Mouse (Mus musculus) embryonic facial prominence, embryonic 14.5 days (tissue): Measurements from ENCODE around the gene Paqr5. TPM values are rescaled to one million over a fixed set of nuclear protein-coding genes. Genes with fewer than 3 reads are reported as not detected.
A peak's percentile ranks its signal among the peaks of the same experiment; 100 is the strongest.

Experiments used
- ATAC-seq: fragments of 200-750 bp; cut with Nextera tagmentation; 2 replicates; pipeline ENCODE4 v1.8.0; 2017; ENCODE audit warnings: low read depth, moderate number of reproducible peaks, moderate TSS enrichment
- DNase-seq: peaks from one replicate; pipeline ENCODE4 v3.0.0-alpha.2; 2015; ENCODE audit warnings: low spot score
- H3K27ac ChIP-seq: fragments of 300-500 bp; sonication (generic); replicated peaks from 2 replicates; pipeline ENCODE4 v1.5.1; 2014; ENCODE audit warnings: low read depth, mild to moderate bottlenecking, low read length, moderate library complexity
- H3K27me3 ChIP-seq: fragments of 300-500 bp; sonication (generic); replicated peaks from 2 replicates; pipeline ENCODE4 v1.6.1; 2014; ENCODE audit warnings: low read length; ENCODE audit not compliant: control insufficient read depth, insufficient read depth
- H3K36me3 ChIP-seq: fragments of 300-500 bp; sonication (generic); 2 replicates; pipeline ENCODE4 v1.6.1; 2014; ENCODE audit warnings: low read length, mixed read lengths; ENCODE audit not compliant: control insufficient read depth, insufficient read depth
- H3K4me1 ChIP-seq: fragments of 300-500 bp; sonication (generic); 2 replicates; pipeline ENCODE4 v1.6.1; 2014; ENCODE audit warnings: antibody characterized with exemption, low read length; ENCODE audit not compliant: control insufficient read depth, insufficient read depth
- H3K4me2 ChIP-seq: fragments of 300-500 bp; sonication (generic); 2 replicates; pipeline ENCODE4 v1.6.1; 2014; ENCODE audit warnings: low read depth, mild to moderate bottlenecking, low read length, moderate library complexity, mixed read lengths
- H3K4me3 ChIP-seq: fragments of 300-500 bp; sonication (generic); 2 replicates; pipeline ENCODE4 v1.5.1; 2014; ENCODE audit warnings: low read depth, mild to moderate bottlenecking, low read length
- H3K9ac ChIP-seq: fragments of 300-500 bp; sonication (generic); 2 replicates; pipeline ENCODE4 v1.6.1; 2014; ENCODE audit warnings: low read depth, mild to moderate bottlenecking, low read length, moderate library complexity, mixed read lengths
- H3K9me3 ChIP-seq: fragments of 300-500 bp; sonication (generic); 2 replicates; pipeline ENCODE4 v1.6.1; 2016; ENCODE audit warnings: low read length; ENCODE audit not compliant: control insufficient read depth
- WGBS: fragments of 180-500 bp; shearing (Covaris S2); extraction: QIAGEN DNeasy Blood & Tissue Kit; methylation state at CpG from one replicate; pipeline ENCODE4 v1.1.7; 2014; 5-methylcytosine and 5-hydroxymethylcytosine counted together
- polyA plus RNA-seq: library from polyadenylated mRNA; unstranded; fragments of >200 nt; fragmentation: Nextera tagmentation; extraction: Ambion mirVana; gene quantifications from 2 replicates; pipeline ENCODE4 v1.2.1, GENCODE M21; 2014

Gene Paqr5
- polyA plus RNA-seq, 1 experiment from 2014 or later: 7.4 TPM

DNA sequence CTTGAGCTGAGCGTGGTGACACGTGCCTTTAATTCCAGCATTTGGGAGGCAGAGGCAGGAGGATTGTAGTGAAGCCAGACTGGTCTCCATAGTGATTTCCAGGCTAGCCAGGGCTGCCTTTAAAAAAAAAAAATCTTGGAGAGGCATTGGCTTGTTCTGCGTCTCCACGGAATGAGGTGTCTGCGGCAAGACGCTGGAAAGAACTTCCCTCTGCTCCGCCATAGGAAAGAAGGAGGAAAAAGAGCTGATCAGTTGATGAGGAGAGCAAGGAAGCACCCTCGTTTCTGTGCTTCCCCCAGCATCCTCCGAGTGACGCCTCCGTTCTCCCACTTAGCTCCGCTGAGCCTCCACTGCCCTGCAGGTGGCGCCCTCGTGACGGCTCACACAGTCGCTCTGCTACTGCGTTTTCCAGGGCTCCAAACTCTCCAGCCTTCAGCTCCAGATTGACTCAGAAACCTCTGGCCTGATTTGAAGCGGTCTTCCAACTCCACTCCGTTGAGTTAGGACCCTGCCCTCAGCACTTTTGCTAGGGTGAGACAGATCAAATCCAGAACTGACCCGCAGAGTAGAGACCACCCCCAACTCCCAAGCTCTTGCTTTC, 13.5 kb upstream of the Paqr5 start:
- H3K4me2 ChIP-seq: peak overlapping the region; percentile 35
- H3K4me1 ChIP-seq: no peaks in the 10 kb centered on the region
- no peak overlapping the region for H3K27ac ChIP-seq
- ATAC-seq: peak; percentile 63
- peak; percentile 89 for DNase-seq
- 8% methylated on average over 20 of the region's 20 CpGs for WGBS
- no peak overlapping the region for H3K4me3 ChIP-seq
- H3K9me3 ChIP-seq: no peaks in the 10 kb centered on the region
- no peaks in the 10 kb centered on the region for H3K36me3 ChIP-seq
- H3K27me3 ChIP-seq: no peaks in the 10 kb centered on the region
- H3K9ac ChIP-seq: no peak overlapping the region

DNA sequence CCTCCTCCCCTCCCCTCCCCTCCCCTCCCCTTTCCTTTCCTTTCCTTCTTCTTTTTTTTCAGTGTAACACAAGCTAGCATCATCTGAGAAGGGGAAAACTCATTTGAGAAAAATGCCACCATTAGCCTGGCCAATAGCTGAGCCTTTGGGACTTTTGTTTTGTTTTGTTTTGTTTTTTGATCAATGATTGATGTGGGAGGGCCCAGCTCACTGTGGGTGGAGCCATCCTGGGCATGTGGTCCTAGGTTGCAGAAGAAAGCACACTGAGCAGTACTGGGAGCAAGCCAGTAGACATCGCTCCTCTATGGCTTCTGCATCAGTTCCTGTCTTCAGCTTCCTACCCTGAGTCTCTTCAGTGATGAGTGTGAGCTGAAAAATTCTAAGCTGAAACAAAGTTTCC, 9.2 kb upstream of the Paqr5 start:
- H3K9me3 ChIP-seq: no peaks in the 10 kb centered on the region
- H3K36me3 ChIP-seq: no peaks in the 10 kb centered on the region
- 93% methylated on average over 1 of the region's 1 CpGs for WGBS
- H3K27me3 ChIP-seq: no peaks in the 10 kb centered on the region
- DNase-seq: no peak
- ATAC-seq: no peak
- H3K4me1 ChIP-seq: no peaks in the 10 kb centered on the region
- H3K4me2 ChIP-seq: no peak overlapping the region
- H3K27ac ChIP-seq: no peak overlapping the region
- H3K9ac ChIP-seq: no peak overlapping the region
- H3K4me3 ChIP-seq: no peak overlapping the region

- no peak overlapping the region for H3K27ac ChIP-seq
- peaks cover 3% of the 10 kb centered on the region for H3K27me3 ChIP-seq
- 89% methylated on average over 3 of the region's 3 CpGs for whole genome bisulfite sequencing
Measured at GRCm38 (mm10) chr9:62032206-62032605, 5.5 kb upstream of the Paqr5 start.

DNA sequence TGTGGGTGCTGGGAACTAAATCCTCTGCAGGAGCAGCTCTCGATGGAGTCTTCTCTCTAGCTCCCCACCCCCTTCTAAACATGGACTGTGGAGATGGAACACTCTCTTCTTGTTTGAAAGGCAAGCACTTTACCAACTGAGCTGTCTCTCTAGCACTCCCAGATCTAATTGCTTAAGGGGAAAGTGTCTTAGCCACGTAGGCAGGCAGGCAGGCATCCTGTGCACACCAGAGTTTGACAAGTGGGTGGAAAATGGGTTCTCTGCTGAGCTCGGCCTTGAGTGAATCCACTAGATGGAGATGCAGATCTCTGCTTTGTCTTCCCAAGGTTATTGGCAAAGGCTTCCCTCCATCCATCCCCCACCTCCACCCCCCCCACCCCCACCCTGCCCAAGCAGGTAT, 1.4 kb upstream of the Paqr5 start:
- Histone ChIP-seq H3K36me3 (no peaks in the 10 kb centered on the region), H3K27ac (no peak overlapping the region), H3K4me1 (no peaks in the 10 kb centered on the region), H3K4me2 (no peak overlapping the region), H3K4me3 (no peak overlapping the region), H3K9ac (no peak overlapping the region), H3K27me3 (peaks cover 22% of the 10 kb centered on the region), H3K9me3 (no peaks in the 10 kb centered on the region)
- 44% methylated on average over 3 of the region's 3 CpGs for WGBS
- ATAC-seq (no peak), DNase-seq (no peak)

More at GRCm38 (mm10) chr9:62032206-62032605, 5.5 kb upstream of the Paqr5 start:
- Histone ChIP-seq H3K4me2 (no peak overlapping the region), H3K9me3 (no peaks in the 10 kb centered on the region), H3K36me3 (no peaks in the 10 kb centered on the region), H3K9ac (no peak overlapping the region), H3K4me3 (no peak overlapping the region), H3K4me1 (no peaks in the 10 kb centered on the region)
- DNase-seq (no peak), ATAC-seq (no peak)

- Histone ChIP-seq H3K4me1 (no peaks in the 10 kb centered on the region), H3K9ac (no peak overlapping the region), H3K27me3 (peaks cover 22% of the 10 kb centered on the region), H3K36me3 (no peaks in the 10 kb centered on the region), H3K27ac (no peak overlapping the region), H3K4me2 (no peak overlapping the region), H3K4me3 (no peak overlapping the region), H3K9me3 (no peaks in the 10 kb centered on the region)
- ATAC-seq (no peak), DNase-seq (no peak)
- WGBS: 46% methylated on average over 5 of the region's 5 CpGs
Measured at GRCm38 (mm10) chr9:62025056-62025455, 1.6 kb downstream of the Paqr5 start.

DNA sequence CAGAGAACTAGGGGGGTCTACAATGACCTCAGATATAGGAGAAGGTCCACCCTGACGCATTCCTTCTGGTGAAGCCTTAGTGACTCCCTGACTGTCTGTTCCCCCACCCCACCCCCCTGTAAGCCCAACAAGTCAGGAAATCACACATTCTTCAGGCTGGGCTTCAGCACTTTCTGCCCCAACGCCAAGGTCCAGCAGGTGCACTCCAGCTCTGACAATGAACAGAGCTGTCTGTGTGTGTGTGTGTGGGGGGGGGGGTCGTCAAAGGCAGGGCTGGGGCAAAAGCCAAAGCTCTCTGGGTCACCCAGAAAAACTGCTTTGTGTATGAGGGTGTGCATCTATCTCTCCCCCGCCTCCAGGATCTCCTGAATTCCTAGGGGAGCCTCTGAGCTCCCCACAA, 2.8 kb downstream of the Paqr5 start:
- DNase-seq: no peak
- H3K9ac ChIP-seq: no peak overlapping the region
- no peak overlapping the region for H3K4me2 ChIP-seq
- peaks cover 22% of the 10 kb centered on the region for H3K27me3 ChIP-seq
- no peaks in the 10 kb centered on the region for H3K9me3 ChIP-seq
- no peaks in the 10 kb centered on the region for H3K4me1 ChIP-seq
- 52% methylated on average over 4 of the region's 4 CpGs for WGBS
- H3K4me3 ChIP-seq: no peak overlapping the region
- no peak overlapping the region for H3K27ac ChIP-seq
- H3K36me3 ChIP-seq: no peaks in the 10 kb centered on the region
- ATAC-seq: no peak

GRCm38 (mm10) chr9:62022961-62023680, 3.5 kb downstream of the Paqr5 start:
- no peak overlapping the region for H3K9ac ChIP-seq
- DNase-seq (no peak), ATAC-seq (no peak)
- no peak overlapping the region for H3K4me3 ChIP-seq
- H3K27ac ChIP-seq: no peak overlapping the region
- no peaks in the 10 kb centered on the region for H3K9me3 ChIP-seq
- no peak overlapping the region for H3K4me2 ChIP-seq
- no peaks in the 10 kb centered on the region for H3K4me1 ChIP-seq
- 76% methylated on average over 6 of the region's 6 CpGs for WGBS
- peaks cover 22% of the 10 kb centered on the region for H3K27me3 ChIP-seq
- no peaks in the 10 kb centered on the region for H3K36me3 ChIP-seq

DNA sequence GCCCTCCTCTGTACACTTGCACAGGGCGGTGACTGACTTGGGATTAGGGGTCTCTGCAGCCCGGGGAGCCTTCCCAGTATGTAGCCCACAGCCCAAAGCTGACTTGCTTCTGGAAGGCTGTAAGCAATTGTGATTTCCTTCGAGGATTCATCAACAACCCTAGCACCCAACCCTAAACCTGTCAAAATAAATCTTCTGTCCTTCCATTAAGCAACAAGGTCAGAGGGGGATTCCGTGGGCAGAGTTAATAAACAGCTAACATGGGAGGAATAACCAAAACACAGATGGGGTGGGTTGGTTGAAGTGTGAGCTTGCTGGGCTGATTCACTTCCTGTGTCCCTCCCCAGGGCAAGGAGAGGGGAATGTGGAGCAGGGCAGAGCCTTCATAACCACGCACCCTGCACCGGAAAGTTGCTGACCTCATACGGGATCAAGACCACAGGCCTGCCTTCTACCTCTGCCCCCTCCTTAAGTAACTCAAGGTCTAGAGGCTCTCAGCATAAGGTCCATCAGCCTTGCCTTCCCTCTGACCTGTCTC, 5.0 kb downstream of the Paqr5 start:
- peaks cover 14% of the 10 kb centered on the region for H3K27me3 ChIP-seq
- H3K4me1 ChIP-seq: no peaks in the 10 kb centered on the region
- no peak overlapping the region for H3K9ac ChIP-seq
- DNase-seq (no peak), ATAC-seq (no peak)
- no peak overlapping the region for H3K4me3 ChIP-seq
- no peaks in the 10 kb centered on the region for H3K36me3 ChIP-seq
- H3K4me2 ChIP-seq: no peak overlapping the region
- 52% methylated on average over 7 of the region's 7 CpGs for WGBS
- H3K9me3 ChIP-seq: no peaks in the 10 kb centered on the region
- no peak overlapping the region for H3K27ac ChIP-seq

DNA sequence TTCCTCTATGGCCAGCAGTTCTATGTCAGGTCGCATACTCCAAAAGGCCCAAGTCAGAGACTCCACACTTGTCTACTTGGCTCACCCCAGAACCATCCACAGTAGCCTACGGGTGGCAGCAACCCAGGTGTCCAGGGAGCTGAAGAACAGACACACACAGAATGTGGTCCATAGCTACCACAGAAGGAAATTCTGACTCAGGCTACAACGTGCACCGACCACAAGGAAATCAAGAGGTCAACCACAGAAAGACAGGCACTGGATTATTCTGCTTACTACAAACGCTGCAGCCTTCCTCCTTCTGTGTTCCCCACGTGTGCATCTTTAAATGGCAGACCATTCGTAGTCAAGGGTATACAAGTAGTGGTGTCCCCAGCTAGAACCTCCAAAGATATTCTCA, 6.4 kb downstream of the Paqr5 start:
- no peak overlapping the region for H3K4me3 ChIP-seq
- 80% methylated on average over 7 of the region's 7 CpGs for WGBS
- H3K9me3 ChIP-seq: no peaks in the 10 kb centered on the region
- H3K27ac ChIP-seq: no peak overlapping the region
- no peaks in the 10 kb centered on the region for H3K4me1 ChIP-seq
- no peak for DNase-seq
- H3K36me3 ChIP-seq: no peaks in the 10 kb centered on the region
- ATAC-seq: no peak
- H3K27me3 ChIP-seq: peaks cover 2% of the 10 kb centered on the region; the same call in 1 of the 2 replicates
- H3K4me2 ChIP-seq: no peak overlapping the region
- no peak overlapping the region for H3K9ac ChIP-seq
